Mouse (Mus musculus): ENCODE results near the gene Flt1. TPM values are rescaled to one million over a fixed set of nuclear protein-coding genes. Genes with fewer than 3 reads are reported as not detected.

The Flt1 gene
- polyA plus RNA-seq, 1 experiment: 2.0 TPM

- TF ChIP-seq POLR2A (IDR thresholded peaks at IDR 0.05; ENCODE audit: control insufficient read depth, extremely low read depth, insufficient read depth, low read length, poor library complexity) (no peak), CTCF (IDR thresholded peaks at IDR 0.05; ENCODE audit: borderline replicate concordance, control insufficient read depth, extremely low read depth, insufficient read depth, low read length, poor library complexity) (no peak)
- H3K27ac ChIP-seq (ENCODE audit: control insufficient read depth, insufficient read depth, low read length): no peak overlapping the region
- 87% methylated on average over 6 of the region's 6 CpGs for WGBS
- H3K27me3 ChIP-seq (ENCODE audit: control insufficient read depth, insufficient read depth, low read length): no peaks in the 10 kb centered on the region
- H3K4me3 ChIP-seq (ENCODE audit: control insufficient read depth, insufficient read depth, low read length): no peak overlapping the region
- DNase-seq: no peak
- no peaks in the 10 kb centered on the region for H3K36me3 ChIP-seq (ENCODE audit: control insufficient read depth, insufficient read depth, low read length)
- H3K4me1 ChIP-seq (replicated peaks; ENCODE audit: control insufficient read depth, insufficient read depth, low read length): no peaks in the 10 kb centered on the region
Observed at GRCm38 (mm10) chr5:147577003-147577402, 148.8 kb downstream of the Flt1 start.

DNA sequence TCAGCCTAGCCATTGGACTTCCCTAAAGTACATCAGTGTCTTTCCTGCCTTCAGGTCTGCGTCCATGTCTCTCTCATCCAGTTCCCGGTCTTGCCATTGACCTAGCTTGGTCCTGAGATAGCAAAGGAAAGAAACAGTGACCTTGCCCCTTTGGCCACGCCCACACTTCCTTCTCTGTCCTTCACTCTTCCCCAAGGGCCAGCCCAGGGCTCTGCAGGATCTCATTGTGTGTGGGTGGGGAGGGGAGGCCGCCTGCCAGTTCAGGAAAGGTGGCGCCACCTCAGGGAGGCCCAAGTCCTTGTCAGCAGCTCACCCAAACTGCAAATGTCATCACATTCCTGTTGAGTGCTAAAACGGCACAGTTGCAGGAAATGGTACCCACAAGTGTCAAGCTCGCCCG lies 151.3 kb downstream of the Flt1 start:
- WGBS: 31% methylated on average over 8 of the region's 8 CpGs
- TF ChIP-seq POLR2A (IDR thresholded peaks at IDR 0.05; ENCODE audit: control insufficient read depth, extremely low read depth, insufficient read depth, low read length, poor library complexity) (no peak), CTCF (IDR thresholded peaks at IDR 0.05; ENCODE audit: borderline replicate concordance, control insufficient read depth, extremely low read depth, insufficient read depth, low read length, poor library complexity) (no peak)
- Histone ChIP-seq H3K36me3 (ENCODE audit: control insufficient read depth, insufficient read depth, low read length) (no peaks in the 10 kb centered on the region), H3K27me3 (ENCODE audit: control insufficient read depth, insufficient read depth, low read length) (no peaks in the 10 kb centered on the region), H3K4me1 (replicated peaks; ENCODE audit: control insufficient read depth, insufficient read depth, low read length) (no peaks in the 10 kb centered on the region), H3K4me3 (ENCODE audit: control insufficient read depth, insufficient read depth, low read length) (no peak overlapping the region), H3K27ac (ENCODE audit: control insufficient read depth, insufficient read depth, low read length) (no peak overlapping the region)
- DNase-seq: no peak

- H3K4me3 ChIP-seq (ENCODE audit: control insufficient read depth, insufficient read depth, low read length): no peak overlapping the region
- TF ChIP-seq POLR2A (IDR thresholded peaks at IDR 0.05; ENCODE audit: control insufficient read depth, extremely low read depth, insufficient read depth, low read length, poor library complexity) (no peak), CTCF (IDR thresholded peaks at IDR 0.05; ENCODE audit: borderline replicate concordance, control insufficient read depth, extremely low read depth, insufficient read depth, low read length, poor library complexity) (no peak)
Observed at GRCm38 (mm10) chr5:147573555-147573954, 152.3 kb downstream of the Flt1 start.

DNA sequence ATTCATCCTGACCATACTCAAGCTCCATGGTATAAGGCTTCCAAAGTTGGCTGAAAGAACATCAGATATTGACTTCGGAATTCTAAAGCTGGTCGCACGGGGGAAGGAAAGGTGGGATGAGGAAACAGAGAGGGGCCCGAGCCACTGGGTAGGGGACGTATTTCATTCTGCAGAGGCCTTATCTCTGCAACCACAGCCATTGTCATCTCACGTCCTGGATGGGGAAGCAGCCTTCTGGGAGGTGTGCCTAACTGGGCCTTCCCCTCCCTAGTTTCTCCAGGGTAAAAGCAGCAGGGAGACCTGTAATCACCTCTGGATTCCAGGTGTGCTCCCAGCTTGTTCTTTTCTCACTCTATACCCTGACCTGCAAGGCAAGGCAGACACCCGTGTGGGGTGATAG lies 153.1 kb downstream of the Flt1 start:
- Histone ChIP-seq H3K27ac (ENCODE audit: control insufficient read depth, insufficient read depth, low read length) (no peak overlapping the region), H3K27me3 (ENCODE audit: control insufficient read depth, insufficient read depth, low read length) (no peaks in the 10 kb centered on the region), H3K4me1 (replicated peaks; ENCODE audit: control insufficient read depth, insufficient read depth, low read length) (no peaks in the 10 kb centered on the region), H3K36me3 (ENCODE audit: control insufficient read depth, insufficient read depth, low read length) (no peaks in the 10 kb centered on the region), H3K4me3 (ENCODE audit: control insufficient read depth, insufficient read depth, low read length) (no peak overlapping the region)
- 89% methylated on average over 7 of the region's 7 CpGs for WGBS
- no peak for TF ChIP-seq POLR2A (IDR thresholded peaks at IDR 0.05; ENCODE audit: control insufficient read depth, extremely low read depth, insufficient read depth, low read length, poor library complexity)
- TF ChIP-seq CTCF (IDR thresholded peaks at IDR 0.05; ENCODE audit: borderline replicate concordance, control insufficient read depth, extremely low read depth, insufficient read depth, low read length, poor library complexity): no peak
- DNase-seq: no peak

More at GRCm38 (mm10) chr5:147573555-147573954, 152.3 kb downstream of the Flt1 start:
- no peaks in the 10 kb centered on the region for H3K36me3 ChIP-seq (ENCODE audit: control insufficient read depth, insufficient read depth, low read length)
- H3K27me3 ChIP-seq (ENCODE audit: control insufficient read depth, insufficient read depth, low read length): no peaks in the 10 kb centered on the region
- H3K4me1 ChIP-seq (replicated peaks; ENCODE audit: control insufficient read depth, insufficient read depth, low read length): no peaks in the 10 kb centered on the region
- no peak for DNase-seq
- WGBS: 97% methylated on average over 1 of the region's 1 CpGs
- no peak overlapping the region for H3K27ac ChIP-seq (ENCODE audit: control insufficient read depth, insufficient read depth, low read length)

- TF ChIP-seq POLR2A (IDR thresholded peaks at IDR 0.05; ENCODE audit: control insufficient read depth, extremely low read depth, insufficient read depth, low read length, poor library complexity): no peak
- TF ChIP-seq CTCF (IDR thresholded peaks at IDR 0.05; ENCODE audit: borderline replicate concordance, control insufficient read depth, extremely low read depth, insufficient read depth, low read length, poor library complexity): no peak
- Histone ChIP-seq H3K4me3 (ENCODE audit: control insufficient read depth, insufficient read depth, low read length) (no peak overlapping the region), H3K4me1 (replicated peaks; ENCODE audit: control insufficient read depth, insufficient read depth, low read length) (peaks cover 7% of the 10 kb centered on the region; the same call in 1 of the 2 replicates), H3K36me3 (ENCODE audit: control insufficient read depth, insufficient read depth, low read length) (no peaks in the 10 kb centered on the region), H3K27me3 (ENCODE audit: control insufficient read depth, insufficient read depth, low read length) (no peaks in the 10 kb centered on the region), H3K27ac (ENCODE audit: control insufficient read depth, insufficient read depth, low read length) (no peak overlapping the region)
- no peak for DNase-seq
- WGBS: 93% methylated on average over 7 of the region's 7 CpGs
Observed at GRCm38 (mm10) chr5:147566335-147566734, 159.5 kb downstream of the Flt1 start.

- H3K27me3 ChIP-seq (ENCODE audit: control insufficient read depth, insufficient read depth, low read length): no peaks in the 10 kb centered on the region
Observed at GRCm38 (mm10) chr5:147565444-147565843, 160.4 kb downstream of the Flt1 start.

DNA sequence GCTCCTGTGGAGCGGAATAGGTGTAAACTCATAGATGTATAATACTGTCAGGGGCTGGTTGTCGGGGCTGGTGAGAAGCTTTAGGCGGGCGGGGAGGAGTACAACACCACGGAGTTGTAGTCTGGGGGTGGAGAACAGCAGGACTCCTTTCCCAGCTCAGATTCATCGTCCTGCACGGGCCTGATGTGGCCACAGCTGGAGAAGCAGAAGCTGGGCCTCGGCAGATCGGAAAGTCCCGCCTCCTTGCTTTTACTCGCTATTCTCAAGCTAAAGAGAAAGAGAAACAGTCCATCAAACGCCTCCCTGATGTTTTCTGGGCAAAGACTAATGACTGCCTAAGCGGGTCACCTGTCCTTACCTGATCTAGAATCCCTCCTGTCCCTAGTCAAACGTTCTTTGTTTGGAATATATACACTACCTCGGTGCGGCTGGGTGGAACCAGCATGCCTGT lies 161.6 kb downstream of the Flt1 start:
- Histone ChIP-seq H3K36me3 (ENCODE audit: control insufficient read depth, insufficient read depth, low read length) (no peaks in the 10 kb centered on the region), H3K4me3 (ENCODE audit: control insufficient read depth, insufficient read depth, low read length) (peak overlapping the region; percentile 47), H3K4me1 (replicated peaks; ENCODE audit: control insufficient read depth, insufficient read depth, low read length) (peaks cover 7% of the 10 kb centered on the region; the same call in 1 of the 2 replicates), H3K27me3 (ENCODE audit: control insufficient read depth, insufficient read depth, low read length) (no peaks in the 10 kb centered on the region), H3K27ac (ENCODE audit: control insufficient read depth, insufficient read depth, low read length) (no peak overlapping the region)
- peak; percentile 7 for DNase-seq
- no peak for TF ChIP-seq POLR2A (IDR thresholded peaks at IDR 0.05; ENCODE audit: control insufficient read depth, extremely low read depth, insufficient read depth, low read length, poor library complexity)
- WGBS: 15% methylated on average over 16 of the region's 16 CpGs

More at GRCm38 (mm10) chr5:147565444-147565843, 160.4 kb downstream of the Flt1 start:
- no peaks in the 10 kb centered on the region for H3K36me3 ChIP-seq (ENCODE audit: control insufficient read depth, insufficient read depth, low read length)
- no peak for DNase-seq
- peaks cover 7% of the 10 kb centered on the region; the same call in 1 of the 2 replicates for H3K4me1 ChIP-seq (replicated peaks; ENCODE audit: control insufficient read depth, insufficient read depth, low read length)
- H3K4me3 ChIP-seq (ENCODE audit: control insufficient read depth, insufficient read depth, low read length): no peak overlapping the region
- no peak overlapping the region for H3K27ac ChIP-seq (ENCODE audit: control insufficient read depth, insufficient read depth, low read length)
- 97% methylated on average over 7 of the region's 7 CpGs for WGBS
- TF ChIP-seq POLR2A (IDR thresholded peaks at IDR 0.05; ENCODE audit: control insufficient read depth, extremely low read depth, insufficient read depth, low read length, poor library complexity): no peak
- no peak for TF ChIP-seq CTCF (IDR thresholded peaks at IDR 0.05; ENCODE audit: borderline replicate concordance, control insufficient read depth, extremely low read depth, insufficient read depth, low read length, poor library complexity)
